Mouse (Mus musculus) forebrain, postnatal 0 days (tissue): ENCODE results near the gene Arhgap1. TPM values are rescaled to one million over a fixed set of nuclear protein-coding genes. Genes with fewer than 3 reads are reported as not detected.

Experiments
- ATAC-seq: fragments of 200-750 bp; cut with Nextera tagmentation; 2 replicates; pipeline ENCODE4 v1.8.0; 2017; ENCODE audit warnings: mild to moderate bottlenecking, moderate library complexity
- DNase-seq: peaks from one replicate; pipeline ENCODE4 v3.0.0-alpha.2; 2015
- H3K27ac ChIP-seq: fragments of 300-500 bp; sonication (generic); 2 replicates; pipeline ENCODE4 v1.5.1; 2014; ENCODE audit warnings: low read depth, mild to moderate bottlenecking, antibody characterized with exemption, low read length, moderate library complexity, mixed read lengths
- H3K27me3 ChIP-seq: fragments of 300-500 bp; sonication (generic); 2 replicates; pipeline ENCODE4 v1.6.1; 2014; ENCODE audit warnings: mild to moderate bottlenecking, low read length, mixed read lengths; ENCODE audit not compliant: insufficient read depth
- H3K36me3 ChIP-seq: fragments of 300-500 bp; sonication (generic); 2 replicates; pipeline ENCODE4 v1.6.1; 2014; ENCODE audit warnings: mild to moderate bottlenecking, moderate library complexity; ENCODE audit not compliant: insufficient read depth
- H3K4me1 ChIP-seq: fragments of 300-500 bp; sonication (generic); 2 replicates; pipeline ENCODE4 v1.6.1; 2014; ENCODE audit warnings: antibody characterized with exemption; ENCODE audit not compliant: insufficient read depth
- H3K4me2 ChIP-seq: fragments of 300-500 bp; sonication (generic); 2 replicates; pipeline ENCODE4 v1.6.1; 2014; ENCODE audit warnings: low read depth, mild to moderate bottlenecking, moderate library complexity
- H3K4me3 ChIP-seq: fragments of 300-500 bp; sonication (generic); 2 replicates; pipeline ENCODE4 v1.5.1; 2014; ENCODE audit warnings: low read depth, low read length, mixed read lengths
- H3K9ac ChIP-seq: fragments of 300-500 bp; sonication (generic); 2 replicates; pipeline ENCODE4 v1.6.1; 2014; ENCODE audit warnings: mild to moderate bottlenecking
- H3K9me3 ChIP-seq: fragments of 300-500 bp; sonication (generic); 2 replicates; pipeline ENCODE4 v1.6.1; 2016; ENCODE audit warnings: low read length
- CTCF ChIP-seq: sonication (generic); IDR thresholded peaks from 2 replicates; pipeline ENCODE4 v1.5.1; 2016; ENCODE audit warnings: antibody characterized with exemption, control low read depth, low read depth
- WGBS: fragments of 180-500 bp; shearing (Covaris S2); extraction: QIAGEN DNeasy Blood & Tissue Kit; methylation state at CpG from one replicate; pipeline ENCODE4 v1.1.7; 2014; 5-methylcytosine and 5-hydroxymethylcytosine counted together
- polyA plus RNA-seq: library from polyadenylated mRNA; unstranded; fragments of >200 nt; fragmentation: Nextera tagmentation; extraction: Ambion mirVana; gene quantifications from 2 replicates; pipeline ENCODE4 v1.2.1, GENCODE M21; 2015
- total RNA-seq: library from RNA; depleted of rRNA; stranded (reverse); fragments of >200 nt; gene quantifications from 2 replicates; pipeline ENCODE4 v1.2.3, GENCODE M21; 2014

Gene Arhgap1
- total and polyA plus RNA-seq, 2 experiments from 2014 or later: 104 to 111 TPM

DNA sequence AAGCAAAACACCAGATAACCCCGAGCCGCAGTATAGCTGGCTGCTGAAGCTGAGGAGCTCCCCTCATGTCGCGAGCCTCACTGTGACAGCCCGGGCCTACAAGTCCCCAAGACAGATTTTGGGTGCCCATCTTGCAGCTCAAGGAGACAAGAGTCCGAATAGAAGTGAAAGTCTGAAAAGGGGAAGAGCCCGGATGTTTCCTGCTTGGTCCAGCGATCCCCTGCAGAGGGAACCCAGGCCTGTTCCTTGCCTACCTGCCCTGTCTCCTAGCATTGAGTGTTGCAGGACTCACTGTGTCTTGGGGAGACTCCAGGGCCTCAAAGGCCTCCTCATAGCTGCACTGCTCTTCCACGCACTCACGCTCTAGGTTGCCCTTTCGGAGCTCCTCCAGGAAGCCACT, 14.2 kb upstream of the Arhgap1 start:
- Histone ChIP-seq H3K4me3 (no peak overlapping the region), H3K27me3 (no peaks in the 10 kb centered on the region), H3K27ac (no peak overlapping the region), H3K4me2 (no peak overlapping the region), H3K4me1 (no peaks in the 10 kb centered on the region), H3K36me3 (no peaks in the 10 kb centered on the region), H3K9ac (no peak overlapping the region), H3K9me3 (no peaks in the 10 kb centered on the region)
- DNase-seq (no peak), ATAC-seq (no peak)
- 89% methylated on average over 11 of the region's 11 CpGs for WGBS
- TF ChIP-seq CTCF: no peak

- WGBS: 90% methylated on average over 8 of the region's 8 CpGs
- no peak within 1 kb of the TSS for H3K27ac ChIP-seq
- H3K9ac ChIP-seq: no peak within 1 kb of the TSS
- H3K27me3 ChIP-seq: no peaks in the 10 kb centered on the region
- no peaks in the 10 kb centered on the region for H3K36me3 ChIP-seq
- no peak for TF ChIP-seq CTCF
- H3K4me2 ChIP-seq: no peak within 1 kb of the TSS
- H3K9me3 ChIP-seq: no peaks in the 10 kb centered on the region
- ATAC-seq (no peak), DNase-seq (no peak)
- H3K4me1 ChIP-seq: no peaks in the 10 kb centered on the region
- H3K4me3 ChIP-seq: no peak within 1 kb of the TSS
Measured at GRCm38 (mm10) chr2:91636229-91636628, 13.4 kb upstream of the Arhgap1 start, which contains the start of gene F2. TSS of gene F2 (minus strand) at chr2:91636414.

GRCm38 (mm10) chr2:91636727-91637338, 12.8 kb upstream of the Arhgap1 start:
- no peak for ATAC-seq
- no peaks in the 10 kb centered on the region for H3K27me3 ChIP-seq
- no peaks in the 10 kb centered on the region for H3K36me3 ChIP-seq
- TF ChIP-seq CTCF: no peak
- H3K4me1 ChIP-seq: no peaks in the 10 kb centered on the region
- no peak for DNase-seq
- H3K9me3 ChIP-seq: no peaks in the 10 kb centered on the region
- no peak overlapping the region for H3K9ac ChIP-seq
- no peak overlapping the region for H3K27ac ChIP-seq
- no peak overlapping the region for H3K4me2 ChIP-seq
- WGBS: 82% methylated on average over 5 of the region's 5 CpGs
- no peak overlapping the region for H3K4me3 ChIP-seq

DNA sequence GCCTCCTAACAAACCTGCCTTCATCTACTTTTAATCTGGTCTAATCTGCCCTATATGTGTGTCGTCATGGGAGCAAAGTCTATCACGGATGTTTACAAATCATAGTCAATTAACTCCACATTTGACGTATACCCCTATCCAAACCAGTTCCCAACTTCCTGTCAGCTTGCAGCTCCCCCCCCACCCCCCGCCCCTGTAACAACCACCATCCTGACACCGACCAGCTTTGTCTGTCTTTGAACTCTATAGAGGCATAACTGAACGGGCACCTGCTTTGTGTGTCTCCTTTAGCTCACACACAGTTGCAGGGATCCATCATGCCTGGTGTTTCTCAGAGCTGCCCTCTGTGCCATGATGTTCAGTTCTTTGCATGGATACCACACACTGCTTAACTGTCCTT, 10.7 kb upstream of the Arhgap1 start:
- no peak overlapping the region for H3K4me3 ChIP-seq
- H3K4me1 ChIP-seq: no peaks in the 10 kb centered on the region
- H3K4me2 ChIP-seq: no peak overlapping the region
- no peak for ATAC-seq
- no peaks in the 10 kb centered on the region for H3K27me3 ChIP-seq
- H3K9ac ChIP-seq: no peak overlapping the region
- WGBS: 84% methylated on average over 6 of the region's 6 CpGs
- DNase-seq: no peak
- no peak overlapping the region for H3K27ac ChIP-seq
- TF ChIP-seq CTCF: no peak
- H3K9me3 ChIP-seq: no peaks in the 10 kb centered on the region
- H3K36me3 ChIP-seq: peaks cover 9% of the 10 kb centered on the region

DNA sequence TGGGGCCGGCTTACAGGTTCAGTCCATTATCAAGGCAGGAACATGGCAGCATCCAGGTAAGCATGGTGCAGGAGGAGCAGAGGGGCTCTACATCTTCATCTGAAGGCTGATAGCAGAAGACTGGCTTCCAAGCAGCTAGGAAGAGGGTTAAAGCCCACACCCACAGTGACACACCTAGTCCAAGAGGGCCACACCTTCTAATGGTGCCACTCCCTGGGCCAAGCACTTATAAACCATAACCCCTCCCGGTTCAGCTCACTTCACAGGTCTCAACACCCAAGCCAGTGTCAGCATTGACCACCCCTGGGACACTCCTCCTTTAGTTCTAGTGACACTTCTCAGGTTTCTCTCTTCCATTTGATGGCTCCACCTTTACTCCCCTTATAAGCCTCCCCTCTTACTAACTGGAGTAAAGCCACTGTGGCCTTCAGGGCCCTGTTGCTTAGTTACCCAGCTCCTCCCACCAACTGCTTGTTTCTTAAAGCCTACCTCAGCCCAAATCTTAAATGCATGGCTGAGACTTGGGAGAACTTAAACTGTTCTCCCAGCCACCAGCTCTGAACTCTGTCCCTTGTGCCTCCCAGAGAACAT, 6.7 kb upstream of the Arhgap1 start:
- Histone ChIP-seq H3K9me3 (no peaks in the 10 kb centered on the region), H3K4me2 (no peak overlapping the region), H3K27me3 (no peaks in the 10 kb centered on the region), H3K9ac (no peak overlapping the region), H3K4me3 (no peak overlapping the region), H3K4me1 (no peaks in the 10 kb centered on the region), H3K27ac (no peak overlapping the region), H3K36me3 (peaks cover 49% of the 10 kb centered on the region)
- TF ChIP-seq CTCF: no peak
- no peak for ATAC-seq
- 96% methylated on average over 2 of the region's 2 CpGs for WGBS
- no peak for DNase-seq

DNA sequence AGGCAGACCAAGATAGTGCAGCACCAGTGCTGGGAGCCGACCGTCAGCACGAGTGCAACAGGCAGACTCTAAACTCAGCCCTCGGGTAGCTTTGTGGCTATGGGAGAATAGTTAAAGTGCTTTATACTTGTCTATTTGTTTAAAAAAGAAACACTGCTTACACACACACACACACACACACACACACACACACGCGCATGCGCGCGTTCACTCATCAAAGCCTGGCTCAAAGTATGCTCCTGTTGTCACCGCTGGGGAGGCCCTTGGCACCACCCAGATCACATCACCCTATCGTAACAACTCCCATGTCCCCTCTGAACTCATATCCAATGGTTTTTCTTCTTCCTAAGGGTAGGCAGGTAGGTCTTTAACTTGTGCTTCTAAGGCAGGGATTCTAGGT, 5.6 kb upstream of the Arhgap1 start:
- no peak overlapping the region for H3K4me3 ChIP-seq
- no peak overlapping the region for H3K9ac ChIP-seq
- peaks cover 49% of the 10 kb centered on the region for H3K36me3 ChIP-seq
- 92% methylated on average over 11 of the region's 11 CpGs for WGBS
- TF ChIP-seq CTCF: no peak
- H3K4me1 ChIP-seq: peaks cover 3% of the 10 kb centered on the region; the same call in 1 of the 2 replicates
- no peak overlapping the region for H3K4me2 ChIP-seq
- ATAC-seq (no peak), DNase-seq (no peak)
- no peak overlapping the region for H3K27ac ChIP-seq
- no peaks in the 10 kb centered on the region for H3K27me3 ChIP-seq
- no peaks in the 10 kb centered on the region for H3K9me3 ChIP-seq

DNA sequence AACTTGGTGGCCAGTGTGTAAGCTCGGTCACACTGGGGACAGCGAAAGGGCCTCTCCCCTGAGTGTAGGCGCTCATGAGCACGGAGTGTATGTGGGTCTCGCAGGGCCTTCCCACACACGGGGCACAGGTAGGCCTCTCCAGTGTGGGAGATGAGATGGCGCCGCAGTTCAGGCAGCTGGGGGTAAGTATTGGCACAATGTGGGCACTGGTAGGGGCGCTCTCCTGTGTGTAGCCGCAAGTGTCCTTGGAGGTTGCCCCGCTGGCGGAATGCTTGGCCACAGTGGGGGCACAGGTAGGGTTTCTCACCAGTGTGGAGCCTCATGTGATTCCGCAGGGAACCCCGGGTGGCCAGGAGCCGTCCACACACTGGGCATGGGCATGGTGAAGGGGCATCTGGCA, 4.3 kb upstream of the Arhgap1 start:
- Histone ChIP-seq H3K4me3 (no peak overlapping the region), H3K27ac (no peak overlapping the region), H3K27me3 (no peaks in the 10 kb centered on the region), H3K9ac (no peak overlapping the region), H3K36me3 (peaks cover 49% of the 10 kb centered on the region), H3K9me3 (no peaks in the 10 kb centered on the region), H3K4me1 (peaks cover 3% of the 10 kb centered on the region; the same call in 1 of the 2 replicates), H3K4me2 (no peak overlapping the region)
- ATAC-seq (no peak), DNase-seq (no peak)
- 96% methylated on average over 15 of the region's 15 CpGs for WGBS
- no peak for TF ChIP-seq CTCF
